Mouse (Mus musculus) left cerebral cortex, adult 18-20 months (tissue): ENCODE results near the gene Ogt. TPM values are rescaled to one million over a fixed set of nuclear protein-coding genes. Genes with fewer than 3 reads are reported as not detected.

Experiments used
- DNase-seq, 2 experiments: peaks; one replicate each; pipeline ENCODE4 v3.0.0; 2021 to 2022; ENCODE audit warnings: low spot score in 2 of 2, mixed read lengths in 1 of 2
- long read RNA-seq, 2 experiments: library from polyadenylated mRNA; stranded (forward); transcript quantifications; one replicate each; pipeline ENCODE4 v2.0.0; 2021
- total RNA-seq, 2 experiments: library from RNA; stranded (reverse); gene quantifications; 2 replicates each; pipeline ENCODE4 v1.2.3; 2021

Ogt gene
- total RNA-seq = 100 to 1,000 TPM; 212 to 218 TPM
- long read RNA-seq, experiment 1, full-length matches to known transcripts = 17 of 74 reads
- long read RNA-seq, experiment 1, partial matches to known transcripts = 49 of 74 reads
- long read RNA-seq, experiment 1, other reads (novel, unspliced or antisense) = 8 of 74 reads
- long read RNA-seq, experiment 2, full-length matches to known transcripts = 8 of 39 reads
- long read RNA-seq, experiment 2, partial matches to known transcripts = 25 of 39 reads
- long read RNA-seq, experiment 2, other reads (novel, unspliced or antisense) = 6 of 39 reads

DNA sequence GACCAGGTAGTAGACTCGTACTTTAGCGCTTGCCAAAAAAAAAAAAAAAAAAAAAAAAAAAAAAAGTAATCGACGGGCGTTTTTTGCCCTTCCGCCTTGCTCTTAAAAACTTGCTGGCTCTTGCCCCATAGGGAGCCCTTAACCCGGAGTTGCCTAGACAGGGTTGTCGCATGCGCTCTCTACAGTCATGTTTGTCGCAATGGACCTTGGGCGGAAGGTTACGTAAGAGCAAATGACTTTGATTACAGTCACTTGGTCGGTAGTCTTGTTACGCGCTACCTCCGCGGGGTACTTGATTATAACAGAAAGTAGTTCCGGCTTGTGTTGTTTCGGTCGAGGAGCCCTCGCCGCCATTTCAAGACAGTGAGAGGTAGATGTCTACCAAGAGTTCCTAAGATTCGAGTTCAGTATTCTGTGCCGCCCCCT is at the start of gene Ogt:
Ogt (plus strand) TSS at position 320 of the 426 bp plus-strand sequence.
- DNase-seq = peak; percentile 79 to 88

DNA sequence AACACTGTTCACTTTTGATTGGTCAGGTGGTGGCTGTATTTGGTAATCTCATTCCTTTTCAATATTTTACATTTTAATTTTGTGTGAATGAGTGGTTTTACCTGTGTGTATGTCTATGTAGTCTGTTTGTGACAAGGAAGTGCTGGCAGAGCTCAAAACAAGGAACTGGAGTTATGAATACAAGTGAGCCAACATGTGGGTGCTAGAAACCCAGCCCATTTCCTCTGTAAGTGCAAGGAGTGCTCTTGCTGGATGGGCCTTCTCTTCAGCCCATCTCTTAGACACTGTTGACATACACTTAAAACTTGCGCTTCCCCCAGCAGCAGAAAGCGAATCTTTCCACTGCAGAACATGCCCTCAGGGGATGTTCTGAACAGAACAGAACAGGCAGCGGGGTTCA is 23.7 kb upstream of the Ogt start:
- DNase-seq = no peak

DNA sequence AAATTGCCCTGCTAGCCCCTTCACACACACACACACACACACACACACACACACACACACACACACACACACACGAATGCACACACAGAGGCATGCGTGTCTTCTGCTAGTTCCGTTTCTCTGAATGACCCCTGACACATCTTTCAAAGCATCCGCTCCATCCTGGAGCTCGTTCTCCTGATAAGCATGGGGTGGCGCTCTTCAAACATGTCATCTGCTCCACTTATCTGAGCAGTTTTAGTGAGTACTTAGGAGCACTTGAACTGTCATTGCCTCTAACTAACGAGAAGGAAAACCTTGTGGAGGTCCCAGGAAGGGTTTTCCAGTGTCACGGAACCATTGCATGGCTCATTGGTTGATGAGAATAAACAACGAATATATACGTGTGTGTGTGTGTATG is 22.0 kb upstream of the Ogt start:
- no peak for DNase-seq

DNA sequence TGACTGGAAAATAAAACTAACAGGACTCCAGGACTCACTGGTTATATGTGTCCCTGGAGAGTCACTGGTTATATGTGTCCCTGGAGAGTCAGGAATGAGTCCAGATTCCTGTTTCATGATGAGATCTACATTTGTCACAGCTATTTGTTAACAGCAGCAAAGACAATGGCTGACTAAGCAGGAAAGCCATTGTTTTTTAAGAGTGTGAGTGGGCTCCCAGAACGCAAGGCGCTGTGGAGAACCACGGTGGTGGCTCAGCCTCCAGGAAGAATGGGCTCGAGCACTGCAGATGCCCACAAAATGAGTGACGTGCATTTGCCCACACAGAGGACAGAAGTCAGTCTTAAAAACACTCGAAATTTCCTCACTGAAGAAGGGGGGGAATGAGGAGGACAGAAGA is 19.5 kb upstream of the Ogt start:
- peak in 1 of 2 experiments; percentile 10 for DNase-seq

DNA sequence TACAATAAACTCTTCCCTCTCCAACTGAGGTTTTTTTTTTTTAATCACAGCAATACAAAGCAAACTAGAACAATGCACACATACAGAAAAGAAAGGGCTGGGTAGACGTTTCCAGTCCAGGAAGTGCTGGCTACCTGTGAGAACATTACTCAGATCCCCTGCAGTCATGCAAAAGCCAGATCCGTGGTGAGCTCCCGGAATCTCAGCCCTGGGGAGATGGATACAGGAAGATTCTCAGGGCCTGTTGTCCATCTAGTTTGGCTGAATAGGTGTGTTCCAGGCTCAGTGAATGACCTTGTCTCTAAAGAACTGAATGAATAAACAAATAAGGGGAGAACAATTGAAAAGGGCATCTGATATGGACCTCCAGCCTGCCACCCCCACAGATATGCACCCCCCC is 17.3 kb upstream of the Ogt start:
- DNase-seq = no peak

DNA sequence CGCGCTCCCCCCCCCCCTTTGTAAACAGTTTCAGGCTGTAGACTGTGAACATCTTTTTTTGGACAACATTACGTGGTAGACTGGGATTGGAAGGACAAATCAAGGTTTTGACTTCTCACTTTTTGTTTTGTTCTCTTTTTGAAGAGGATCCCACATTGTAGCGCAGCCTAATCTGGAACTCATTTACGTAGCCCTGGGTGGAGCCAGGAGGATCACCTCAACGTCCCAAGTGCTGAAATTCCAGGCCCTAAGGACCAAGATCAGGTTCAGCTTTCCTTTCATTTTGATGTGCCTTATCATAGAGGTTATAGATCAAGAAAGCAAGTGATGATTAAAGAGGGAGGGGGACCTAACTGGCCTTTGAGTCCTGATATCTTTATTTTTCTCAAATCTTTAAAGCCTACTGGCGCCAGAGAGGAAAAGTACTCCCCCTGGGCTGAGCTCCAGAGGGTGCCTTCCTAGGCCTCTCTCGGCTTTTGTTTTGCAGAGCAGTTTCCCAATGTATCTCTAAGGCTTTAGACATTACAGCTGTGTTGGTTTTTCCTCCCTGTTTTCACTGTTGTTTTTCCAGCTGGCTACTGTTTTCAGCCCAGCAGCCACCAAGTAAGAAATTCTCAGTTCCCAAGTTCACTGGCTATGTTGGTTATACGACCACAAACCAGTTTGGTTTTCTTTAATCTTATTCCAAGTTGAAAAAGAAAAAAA is 2.9 kb upstream of the Ogt start:
- no peak for DNase-seq

DNA sequence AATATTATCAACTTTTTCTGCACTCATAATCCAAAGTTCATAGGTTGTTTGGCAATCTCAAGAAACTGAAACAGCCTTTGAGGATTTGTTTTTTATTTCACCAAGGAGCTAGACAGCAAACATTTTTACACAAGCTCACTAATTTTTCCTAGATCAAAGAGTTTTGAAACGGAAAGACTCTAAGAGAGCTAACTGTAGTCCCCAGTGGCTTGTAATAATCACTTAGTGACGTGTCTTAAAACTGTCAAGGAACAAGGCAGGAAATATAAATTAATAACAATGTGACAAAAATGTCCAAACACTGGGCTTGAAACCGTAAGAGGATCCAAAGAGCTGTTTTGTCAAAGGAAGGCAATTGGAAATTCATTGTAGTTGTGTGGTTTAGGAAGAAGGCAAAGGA is 1.0 kb upstream of the Ogt start:
- DNase-seq = no peak

DNA sequence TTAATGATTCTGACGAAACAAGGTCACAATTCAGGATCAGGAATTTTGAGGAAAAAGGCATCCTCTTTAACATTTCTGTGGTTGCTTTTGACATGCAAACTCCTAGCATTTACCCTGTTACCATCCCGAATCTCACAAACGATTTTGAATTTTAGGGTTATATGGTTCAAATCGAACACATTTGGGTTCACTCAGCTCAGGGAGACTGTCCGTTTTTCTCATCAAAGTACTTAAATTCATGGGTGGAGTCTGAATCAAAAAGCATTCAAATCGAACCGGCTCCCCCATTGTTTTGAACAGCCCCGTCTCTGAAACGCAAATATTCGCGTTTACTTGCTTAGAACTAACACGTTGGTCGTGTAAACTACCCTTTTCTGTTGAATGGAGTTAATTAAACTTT is 554 bp upstream of the Ogt start:
- no peak for DNase-seq

DNA sequence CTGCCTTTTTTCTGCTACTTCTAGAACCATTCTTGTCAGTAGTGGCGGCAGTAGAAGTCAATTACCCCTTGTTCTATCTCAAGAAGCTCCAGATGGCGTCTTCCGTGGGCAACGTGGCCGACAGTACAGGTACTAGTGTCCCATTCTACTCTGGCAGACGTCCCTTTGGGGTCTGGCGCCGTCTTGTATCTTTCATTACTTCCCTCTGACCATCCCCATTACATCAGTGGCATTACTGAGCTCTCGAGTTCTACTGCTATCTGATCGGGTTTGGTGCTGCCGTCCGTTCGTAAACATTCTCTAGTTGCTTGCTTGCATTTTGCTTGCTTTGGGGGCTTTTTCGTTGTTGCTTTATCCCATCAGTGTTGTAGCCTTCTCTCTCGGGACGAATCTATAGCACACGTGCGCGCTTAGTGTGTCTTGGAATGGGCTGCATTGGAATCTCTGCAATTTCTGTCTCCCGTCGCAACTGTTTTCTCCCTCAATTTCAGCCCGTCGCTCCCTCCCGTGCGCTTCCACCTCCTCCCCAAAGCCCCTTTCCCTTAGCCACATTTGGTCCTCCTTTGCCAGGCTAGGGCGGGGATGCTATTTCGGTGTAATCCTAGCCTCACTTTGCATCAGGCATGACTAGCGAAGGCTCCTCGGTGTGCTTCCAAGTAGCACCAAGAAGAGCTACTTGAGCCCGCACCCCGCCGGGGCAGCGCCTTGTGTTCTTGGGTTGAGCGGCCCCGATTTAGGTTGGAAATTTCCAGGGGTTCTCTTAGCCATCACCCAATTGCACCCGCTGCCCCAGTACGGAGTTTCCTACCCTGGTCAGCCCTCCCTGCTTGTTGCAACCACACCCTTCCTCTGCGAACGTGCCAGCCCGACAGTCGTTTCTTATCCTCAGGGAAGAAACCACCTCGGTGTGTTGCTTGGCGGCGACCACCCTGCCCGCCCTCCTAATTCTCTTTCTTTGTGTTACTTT is 617 bp downstream of the Ogt start:
- peak; percentile 4 to 28 for DNase-seq

DNA sequence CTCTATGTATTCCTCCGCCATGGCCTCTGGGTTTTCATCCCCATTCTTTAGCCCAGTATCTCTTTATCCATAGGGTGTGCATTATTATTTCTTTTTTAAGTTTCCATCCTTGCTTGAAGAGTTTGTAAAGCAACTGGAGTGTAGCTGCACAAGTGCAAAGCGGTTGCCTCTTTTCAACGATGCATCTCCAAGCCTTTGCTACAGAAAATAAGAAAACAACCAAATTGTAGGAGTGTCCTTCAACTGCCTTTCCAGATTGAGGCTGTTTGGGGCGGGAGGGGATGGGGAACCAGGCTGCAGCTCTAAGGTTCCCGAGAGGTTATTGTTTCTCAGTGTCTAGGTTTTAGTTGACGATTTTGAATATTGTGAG is 1.3 kb downstream of the Ogt start:
- DNase-seq = peak in 1 of 2 experiments; percentile 3

DNA sequence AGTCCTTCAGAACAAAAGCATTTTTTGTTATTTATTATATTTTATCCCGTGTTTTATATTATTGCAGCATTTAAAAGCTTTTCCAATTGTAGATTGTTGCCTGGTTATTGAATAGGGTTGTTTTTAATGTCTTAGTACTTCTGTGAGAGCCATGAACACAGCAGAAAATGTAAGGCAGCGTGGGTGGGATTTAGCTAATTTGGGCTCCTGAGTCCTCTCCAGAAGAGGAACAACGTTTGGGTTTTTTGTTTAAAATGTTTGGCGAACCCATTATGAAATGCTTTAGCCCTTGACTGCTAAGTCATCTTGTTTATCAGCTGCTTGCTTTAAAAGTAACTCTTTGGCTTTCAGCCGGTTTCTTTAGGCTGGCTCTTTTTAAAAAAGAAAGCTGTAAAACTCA is 2.2 kb downstream of the Ogt start:
- DNase-seq = peak; percentile 10 to 14

DNA sequence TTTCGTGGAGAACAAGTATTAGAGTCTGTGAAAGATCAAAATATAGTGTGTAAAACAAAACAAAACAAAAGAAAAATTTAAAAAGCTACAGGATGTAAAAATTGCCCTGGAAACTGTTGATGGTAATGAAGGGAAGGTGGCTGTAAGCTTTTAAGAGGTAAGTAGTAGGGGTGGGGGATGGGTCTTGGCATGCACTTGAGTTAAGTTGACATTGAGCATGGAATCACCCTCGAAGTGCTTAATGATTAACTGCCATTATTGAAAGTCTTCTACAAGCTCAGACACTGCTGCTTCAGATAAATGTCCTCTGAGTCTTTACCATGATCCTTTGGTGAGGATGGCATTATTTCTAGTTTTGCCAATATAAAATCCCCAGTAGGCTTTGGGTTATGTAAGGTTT is 5.4 kb downstream of the Ogt start:
- DNase-seq = no peak

DNA sequence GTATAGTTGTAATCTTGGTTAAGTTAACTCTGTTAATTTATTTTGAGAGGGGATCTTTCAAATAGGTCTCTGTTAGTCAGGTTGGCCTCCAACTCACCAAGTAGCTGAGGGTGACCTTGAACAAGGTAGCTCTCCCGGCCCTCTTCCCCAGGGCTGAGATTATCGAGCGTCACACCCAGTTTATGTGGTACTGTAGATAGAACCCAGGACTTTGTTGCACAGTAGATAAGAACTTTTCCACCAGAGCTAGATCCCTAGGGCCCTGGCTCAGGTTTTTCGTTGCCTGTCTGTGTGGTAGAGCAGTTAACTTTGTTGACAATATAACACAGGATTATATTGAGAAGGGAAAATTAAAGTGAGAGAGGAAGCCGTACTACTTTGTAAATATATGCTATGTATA is 6.8 kb downstream of the Ogt start:
- no peak for DNase-seq

DNA sequence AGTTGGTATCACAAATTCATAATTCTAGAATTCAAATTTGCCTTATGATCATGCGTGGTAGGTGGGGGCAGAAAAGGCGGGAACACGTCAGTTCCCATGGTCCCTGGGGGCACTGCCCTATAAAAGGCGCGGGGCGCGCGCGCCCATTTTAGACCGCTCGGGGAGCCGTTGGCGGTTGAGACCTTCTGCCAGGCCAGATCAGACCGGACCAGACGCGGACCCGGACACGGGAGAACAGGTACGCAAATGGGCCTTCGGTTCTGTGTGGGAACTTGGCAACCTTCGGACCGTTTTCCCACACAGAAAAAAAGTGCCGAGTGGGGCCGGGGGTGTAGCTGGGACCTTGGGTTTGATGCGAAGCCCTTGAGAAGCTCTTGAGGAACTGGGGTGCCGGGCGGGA is 55.8 kb downstream of the Ogt start:
- DNase-seq = no peak

DNA sequence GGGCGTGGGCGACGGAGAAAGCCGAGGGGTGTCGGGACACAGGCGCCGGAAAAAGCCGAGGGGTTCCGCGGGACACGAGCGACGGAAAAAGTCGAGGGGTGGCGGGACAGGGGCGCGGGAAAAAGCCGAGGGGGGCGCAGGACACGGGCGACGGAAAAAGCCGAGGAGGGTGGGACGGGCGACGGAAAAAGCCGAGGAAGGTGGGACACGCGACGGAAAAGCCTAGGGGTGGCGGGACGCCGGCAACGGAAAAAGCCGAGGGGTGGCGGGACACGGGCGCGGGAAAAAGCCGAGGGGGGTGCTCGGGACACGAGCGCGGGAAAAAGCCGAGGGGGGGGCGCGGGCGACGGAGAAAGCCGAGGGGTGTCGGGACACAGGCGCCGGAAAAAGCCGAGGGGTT is 57.7 kb downstream of the Ogt start:
- no peak for DNase-seq

DNA sequence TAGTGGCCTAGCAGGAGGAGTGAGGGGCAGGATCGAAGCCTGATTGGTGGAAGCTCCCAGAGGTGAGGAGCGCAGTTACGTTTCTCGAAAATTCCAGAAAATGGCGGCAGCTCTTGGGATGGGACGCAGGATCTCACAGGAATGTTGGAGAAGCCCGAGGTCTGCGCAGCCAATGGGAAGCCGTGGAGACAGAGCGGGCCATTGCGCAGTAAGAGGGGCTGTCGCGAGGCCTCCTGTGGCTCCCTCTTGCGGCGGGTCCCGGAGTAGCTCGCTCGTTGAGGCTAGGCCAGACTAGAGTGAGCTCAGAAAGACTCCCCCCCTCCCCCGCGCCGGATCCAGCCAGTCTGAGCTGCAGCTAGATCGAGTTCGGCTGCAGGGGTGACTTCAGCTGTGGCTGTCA is 58.4 kb downstream of the Ogt start:
- DNase-seq = no peak

DNA sequence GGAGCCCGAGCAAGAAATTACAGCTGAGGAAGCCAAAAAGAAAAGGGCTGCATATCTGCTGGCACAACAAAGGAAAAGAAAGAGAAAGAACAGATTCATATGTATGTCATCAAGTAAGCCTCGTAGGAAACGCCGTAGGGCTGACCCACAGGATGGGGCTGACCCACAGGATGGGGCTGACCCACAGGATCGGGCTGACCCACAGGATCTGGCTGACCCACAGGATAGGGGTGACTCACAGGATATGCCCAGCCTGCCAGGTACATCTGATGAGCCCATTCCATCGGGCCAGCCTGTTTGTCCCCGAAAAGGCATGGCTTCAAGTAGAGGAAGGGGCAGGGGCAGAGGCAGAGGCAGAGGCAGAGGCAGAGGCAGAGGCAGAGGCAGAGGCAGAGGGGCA is 65.3 kb downstream of the Ogt start:
- no peak for DNase-seq

DNA sequence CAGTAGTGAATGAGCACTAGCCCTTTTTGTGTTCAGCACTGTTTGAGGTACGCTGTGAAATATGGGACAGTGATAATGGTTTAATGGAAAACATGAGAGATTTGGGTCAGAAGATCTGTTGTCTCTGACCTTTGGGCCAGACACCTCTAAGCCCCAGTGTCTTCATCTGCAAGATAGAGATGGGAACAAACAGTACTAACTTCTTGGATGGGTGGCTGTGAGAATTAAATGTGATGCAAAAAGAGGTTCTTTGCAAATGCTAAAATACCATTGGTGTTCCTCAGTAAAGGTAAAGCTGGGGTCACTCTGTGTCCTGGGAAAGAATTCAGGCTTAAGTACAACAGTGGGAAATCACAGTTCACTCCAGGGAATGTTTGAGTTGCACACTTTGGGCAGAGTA is 80.5 kb downstream of the Ogt start:
- no peak for DNase-seq

DNA sequence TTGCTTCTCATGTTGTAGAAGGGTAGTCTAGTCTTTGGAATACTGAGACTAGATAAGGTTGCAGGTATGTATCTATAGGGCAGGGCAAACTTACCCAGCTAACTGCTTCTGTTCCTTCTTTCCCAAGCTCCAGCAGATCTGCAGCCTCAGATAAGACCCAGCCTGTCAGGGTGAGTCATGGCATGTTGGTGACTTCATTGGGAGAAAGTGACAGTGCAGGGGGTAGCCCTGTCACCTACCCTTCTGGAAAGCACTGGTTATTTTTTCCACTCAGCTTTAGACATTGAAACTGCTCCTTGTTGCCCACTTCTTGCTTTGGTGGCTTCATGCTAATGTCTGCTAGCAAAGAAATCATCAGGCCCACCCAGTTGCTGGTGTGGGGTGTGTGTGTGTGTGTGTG is 90.2 kb downstream of the Ogt start:
- DNase-seq = no peak

DNA sequence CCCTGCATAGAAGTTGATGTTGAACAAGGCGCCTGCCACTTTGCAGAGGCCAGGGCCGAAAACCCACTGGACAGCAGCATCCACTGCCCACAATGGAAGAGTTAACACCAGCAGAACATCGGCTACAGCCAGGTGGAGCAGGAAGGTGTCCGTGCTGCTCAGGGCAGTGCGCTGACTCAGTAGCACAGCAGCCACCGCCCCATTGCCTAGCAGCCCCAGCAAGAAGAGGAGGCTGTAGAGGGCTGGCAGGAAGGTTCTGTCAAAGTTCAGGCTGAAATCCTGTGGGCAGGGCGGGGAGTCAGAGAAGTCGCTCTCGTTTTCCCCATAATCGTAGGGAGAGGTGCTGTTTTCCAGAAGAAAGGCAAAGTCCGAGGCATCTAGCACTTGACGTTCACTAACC is 92.8 kb downstream of the Ogt start:
- DNase-seq = no peak

DNA sequence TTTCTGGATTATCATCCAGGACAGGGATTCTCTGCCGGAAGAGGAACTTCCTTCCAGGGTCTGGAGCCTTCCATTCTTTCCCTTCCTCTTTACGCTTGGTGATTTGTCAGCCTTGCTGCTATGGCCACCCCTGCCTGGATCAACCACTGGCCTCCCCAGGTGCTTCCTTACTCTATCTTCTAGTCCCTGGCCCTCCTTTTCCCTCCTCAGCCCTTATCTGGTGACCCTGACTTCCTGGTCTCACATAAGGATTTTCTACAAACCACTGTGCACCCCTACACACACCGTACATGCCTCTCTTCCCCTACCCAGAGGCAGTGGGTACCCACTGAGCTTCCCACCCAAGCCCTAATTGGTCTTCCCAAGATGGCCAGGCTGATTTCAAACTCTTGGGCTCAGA is 93.4 kb downstream of the Ogt start:
- DNase-seq = no peak

DNA sequence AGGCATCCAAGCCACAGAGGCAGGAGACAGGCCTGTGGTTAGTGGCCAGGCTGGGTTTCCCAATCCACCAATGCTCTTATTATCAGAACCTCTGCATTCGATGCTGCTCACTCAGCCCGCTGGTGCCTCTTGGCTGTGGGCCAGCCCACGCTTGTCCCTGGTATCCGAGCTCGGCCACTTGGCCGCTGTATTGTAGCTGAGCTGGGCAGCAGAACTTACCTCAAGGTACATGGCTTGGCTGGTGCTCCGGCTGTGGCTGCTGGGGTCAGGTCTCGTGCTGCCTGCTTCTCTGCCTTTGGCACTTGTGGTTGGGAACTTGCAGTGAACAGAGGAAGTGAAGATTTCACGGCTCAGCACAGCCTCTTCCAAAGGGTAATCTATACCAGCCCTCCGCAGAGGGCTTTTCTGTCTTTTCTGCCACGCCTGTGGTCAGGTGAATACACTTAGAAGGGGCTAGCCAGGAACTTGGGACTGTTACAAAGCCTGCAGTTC is 94.0 kb downstream of the Ogt start, which contains the start of gene Cxcr3:
Cxcr3 (minus strand) TSS at position 442 of the 492 bp plus-strand sequence.
- no peak for DNase-seq
